Mouse (Mus musculus): ENCODE measurements around the gene Pecam1.
"Not testable (repeated sequence)": the region's sequence is repeated elsewhere in the genome, so short reads cannot be mapped to it uniquely, and the experiment has no call there.

Gene Pecam1

DNA sequence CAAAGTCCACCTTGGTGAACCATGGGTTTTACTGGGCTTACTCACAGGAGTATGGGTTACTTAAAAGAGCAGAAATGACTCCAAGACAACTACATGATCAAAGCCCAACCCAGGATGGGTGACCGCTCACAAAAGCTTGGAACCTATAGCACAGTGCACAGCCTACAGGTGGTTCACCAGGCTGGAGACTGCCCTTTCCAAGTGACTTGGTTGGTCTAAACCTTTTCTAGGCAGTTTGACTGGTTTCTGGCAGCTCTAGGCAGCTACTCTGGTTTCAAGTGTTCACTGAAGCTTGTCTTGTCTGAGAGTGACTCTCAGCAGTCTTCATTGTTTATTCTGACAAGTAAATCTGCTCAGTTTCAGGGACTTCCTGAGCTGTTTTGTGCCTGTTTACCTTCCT lies 20.8 kb downstream of the Pecam1 start:
- no peak for DNase-seq (ENCODE audit: low spot score in 2 of 2)

GRCm38 (mm10) chr11:106728402-106729366 lies 21.7 kb downstream of the Pecam1 start:
- DNase-seq (ENCODE audit: low spot score in 2 of 2): no peak

DNA sequence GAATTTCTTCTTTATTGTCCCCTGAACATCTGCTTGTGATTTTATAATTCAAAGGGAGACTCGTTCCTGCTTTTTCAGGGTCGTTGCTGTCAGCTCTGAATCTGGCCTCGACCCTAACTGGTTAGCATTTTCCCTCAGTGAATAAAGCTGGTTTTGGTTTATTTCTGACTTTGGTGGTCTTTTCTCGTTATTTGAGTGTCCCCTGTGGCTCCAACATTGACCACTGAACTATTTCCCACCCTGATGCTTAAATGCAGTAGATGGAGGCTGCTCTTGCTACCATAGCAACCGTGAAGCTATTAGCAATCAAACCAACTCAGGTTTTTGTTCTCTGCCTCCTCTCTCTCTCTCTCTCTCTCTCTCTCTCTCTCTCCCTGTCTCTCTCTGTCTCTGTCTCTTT lies 22.5 kb downstream of the Pecam1 start:
- no peak for DNase-seq (ENCODE audit: low spot score in 2 of 2)

GRCm38 (mm10) chr11:106724916-106725235 lies 25.6 kb downstream of the Pecam1 start:
- DNase-seq (ENCODE audit: low spot score in 2 of 2): not testable (repeated sequence)

DNA sequence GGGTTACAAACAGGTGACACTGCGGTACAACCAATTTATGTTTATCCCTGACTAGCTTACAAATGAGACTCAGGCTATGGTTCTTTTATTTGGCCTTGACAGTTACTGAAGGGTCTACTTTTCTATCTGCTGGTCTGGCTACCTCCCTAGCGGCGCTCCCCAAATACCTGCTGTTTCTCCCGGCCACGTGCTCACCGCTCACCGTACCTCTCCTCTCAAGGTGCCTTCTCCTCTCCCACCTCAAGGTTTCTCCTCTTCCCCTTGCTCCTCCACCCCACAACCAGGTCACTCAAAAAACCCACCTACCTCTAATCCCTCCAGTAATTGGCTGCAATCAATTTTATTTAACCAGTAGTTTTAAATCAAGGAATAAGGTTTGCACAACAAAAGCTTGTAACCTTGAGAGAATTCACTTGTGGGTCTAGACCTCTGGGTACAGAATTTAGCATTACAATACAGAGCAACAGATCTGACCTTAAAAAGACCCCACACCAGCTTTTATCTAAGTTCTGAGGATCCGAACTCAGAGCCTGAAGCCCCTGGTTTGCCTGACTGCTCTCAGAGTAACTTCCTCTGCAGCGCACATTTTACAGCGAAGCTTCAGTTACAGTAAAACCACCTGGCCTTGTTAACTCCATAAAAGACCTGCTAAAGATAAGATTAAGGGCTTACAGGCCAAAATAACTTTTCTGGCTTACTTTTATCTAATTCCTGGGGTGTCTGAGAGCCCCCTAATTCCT lies 26.1 kb downstream of the Pecam1 start:
- no peak for DNase-seq (ENCODE audit: low spot score in 2 of 2)

DNA sequence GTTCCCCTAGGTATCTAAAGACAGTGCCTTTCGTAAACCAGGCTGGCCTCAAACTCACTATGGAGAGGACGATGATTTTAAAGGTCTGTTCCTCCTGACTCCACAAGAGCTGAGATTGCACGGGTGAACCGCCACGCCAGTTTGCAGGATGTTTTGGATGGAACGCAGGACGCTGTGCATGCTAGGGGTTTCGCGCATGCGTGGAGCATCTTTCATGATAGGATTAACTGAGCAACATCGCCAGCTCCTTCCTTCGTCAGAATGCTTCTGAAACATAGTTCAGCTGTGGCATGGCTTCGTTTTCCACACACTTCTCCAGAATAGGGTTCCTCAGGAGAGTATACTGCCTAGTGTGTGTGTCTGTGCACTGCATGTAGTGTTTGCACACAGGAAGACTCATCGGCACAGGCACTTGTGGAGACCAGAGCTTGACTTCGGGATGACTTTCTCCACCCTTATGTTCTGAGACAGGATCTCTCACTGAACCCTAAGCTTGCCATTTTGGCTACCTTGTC lies 26.8 kb downstream of the Pecam1 start:
- no peak for DNase-seq (ENCODE audit: low spot score in 2 of 2)

GRCm38 (mm10) chr11:106722831-106723361 lies 27.5 kb downstream of the Pecam1 start:
- no peak for DNase-seq (ENCODE audit: low spot score in 2 of 2)

GRCm38 (mm10) chr11:106720379-106720778 lies 30.0 kb downstream of the Pecam1 start:
- no peak for DNase-seq (ENCODE audit: low spot score in 2 of 2)

DNA sequence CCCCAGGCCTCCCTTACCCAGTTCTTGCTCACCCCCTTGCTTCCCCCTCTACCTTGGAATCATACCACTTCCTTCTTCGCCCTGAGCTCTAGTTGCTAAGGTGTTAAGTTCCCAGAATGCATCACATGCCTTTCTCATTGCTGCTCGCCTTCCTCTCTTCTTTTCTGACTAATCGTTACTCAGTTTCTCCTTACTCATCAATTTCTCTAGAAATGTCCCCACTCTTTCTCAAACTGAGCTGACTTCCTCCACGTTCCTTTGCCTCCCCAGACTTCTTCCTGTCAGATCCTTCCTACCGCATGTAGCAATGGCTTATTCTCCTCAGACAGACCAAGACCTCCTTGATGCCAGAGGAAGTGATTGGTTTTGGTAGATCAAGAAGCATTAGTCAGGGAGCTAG lies 33.9 kb downstream of the Pecam1 start:
- no peak for DNase-seq (ENCODE audit: low spot score in 2 of 2)

- DNase-seq (ENCODE audit: low spot score in 2 of 2): no peak
Observed at GRCm38 (mm10) chr11:106715066-106715465, 35.4 kb downstream of the Pecam1 start.

DNA sequence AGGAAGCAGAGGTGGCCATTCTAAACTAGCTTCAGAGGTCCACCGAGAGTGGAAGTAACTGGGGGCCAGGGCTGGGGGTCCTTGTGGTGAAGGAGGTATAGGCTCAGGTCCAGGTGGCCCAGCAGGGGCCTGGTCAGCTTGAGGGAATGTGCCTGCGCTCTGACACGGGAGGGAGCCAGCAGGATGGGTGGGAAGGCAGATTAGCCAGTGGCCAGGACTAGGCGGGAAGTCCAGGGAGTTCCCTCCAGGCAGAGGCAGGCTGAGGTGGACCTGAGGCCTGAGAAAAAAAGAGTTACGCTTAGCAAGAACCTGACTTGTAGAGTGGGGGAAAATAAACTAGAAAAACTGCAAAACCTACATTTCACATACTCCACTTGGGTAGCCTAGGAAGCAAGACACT lies 39.6 kb downstream of the Pecam1 start:
- DNase-seq (ENCODE audit: low spot score in 2 of 2): no peak

GRCm38 (mm10) chr11:106709227-106709985 lies 41.0 kb downstream of the Pecam1 start:
- DNase-seq (ENCODE audit: low spot score in 2 of 2): no peak

DNA sequence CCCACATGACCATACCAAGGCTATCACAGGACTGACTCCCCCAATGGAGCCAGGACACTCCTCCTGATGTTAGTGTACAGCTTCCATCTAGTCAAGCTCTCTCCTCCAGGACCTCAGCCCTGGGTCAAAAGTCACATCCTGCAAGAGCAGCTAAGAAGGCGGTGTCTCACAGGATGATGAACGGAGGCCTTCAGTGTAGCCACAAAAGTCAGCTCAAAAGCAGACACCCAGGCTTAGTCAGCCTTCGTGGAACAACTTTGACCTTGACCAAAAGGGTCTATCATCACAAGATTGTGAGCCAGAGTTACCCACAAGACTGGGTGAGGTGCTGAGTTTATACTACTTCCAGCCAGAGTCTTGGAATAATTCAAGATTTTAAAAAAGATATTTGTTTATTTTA lies 42.6 kb downstream of the Pecam1 start:
- no peak for DNase-seq (ENCODE audit: low spot score in 2 of 2)

DNA sequence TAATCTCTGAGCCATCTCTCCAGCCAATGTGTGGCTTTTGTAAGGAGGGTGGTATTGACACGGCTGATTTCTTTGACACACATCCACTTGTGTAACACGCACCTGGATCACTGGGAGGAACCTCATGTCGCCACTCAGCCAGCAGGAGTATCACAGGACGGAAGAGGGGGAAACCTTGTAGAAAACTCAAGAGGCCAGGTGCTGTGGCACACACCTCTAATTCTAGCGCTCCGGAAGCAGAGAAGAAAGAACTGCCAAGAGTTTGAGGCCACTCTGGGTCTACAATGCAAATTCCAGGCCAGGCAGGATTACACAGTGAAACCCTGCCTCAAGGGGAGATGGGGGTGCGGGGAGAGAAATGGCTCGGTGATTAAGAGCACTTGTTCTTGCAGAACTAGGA lies 43.3 kb downstream of the Pecam1 start:
- no peak for DNase-seq (ENCODE audit: low spot score in 2 of 2)

GRCm38 (mm10) chr11:106706212-106706611 lies 44.2 kb downstream of the Pecam1 start:
- DNase-seq (ENCODE audit: low spot score in 2 of 2): no peak

DNA sequence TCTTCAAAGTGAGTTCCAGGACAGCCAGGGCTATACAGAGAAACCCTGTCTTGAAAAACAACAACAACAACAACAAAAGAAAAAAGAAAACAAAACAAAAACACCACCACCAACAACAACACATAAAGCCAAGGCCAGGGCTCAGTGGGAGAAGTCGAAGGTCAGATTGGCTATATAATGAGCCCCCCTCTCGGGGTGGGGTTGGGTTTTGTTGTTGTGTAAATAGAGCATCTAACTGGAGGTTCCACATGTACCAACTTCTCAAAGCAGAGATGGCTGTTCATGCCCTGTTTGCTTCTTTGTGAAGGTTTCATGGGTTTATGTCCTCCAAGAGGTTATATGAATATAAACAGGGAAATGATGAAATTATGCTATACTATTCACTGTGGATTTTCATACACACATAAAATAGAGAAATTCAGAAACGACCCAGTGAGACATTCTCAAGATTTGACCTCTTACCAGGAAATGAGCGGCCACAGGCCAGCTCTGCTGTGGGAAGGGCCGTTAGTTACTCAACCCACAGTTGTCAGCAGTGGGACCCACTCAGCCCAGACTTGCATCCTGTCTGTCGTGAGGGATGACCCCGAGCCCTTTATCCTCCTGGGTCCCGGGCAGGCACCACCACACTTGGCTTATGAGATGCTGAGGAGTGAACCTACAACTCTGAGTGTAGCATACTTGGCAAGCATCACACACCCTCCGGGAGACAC lies 45.9 kb downstream of the Pecam1 start:
- no peak for DNase-seq (ENCODE audit: low spot score in 2 of 2)

DNA sequence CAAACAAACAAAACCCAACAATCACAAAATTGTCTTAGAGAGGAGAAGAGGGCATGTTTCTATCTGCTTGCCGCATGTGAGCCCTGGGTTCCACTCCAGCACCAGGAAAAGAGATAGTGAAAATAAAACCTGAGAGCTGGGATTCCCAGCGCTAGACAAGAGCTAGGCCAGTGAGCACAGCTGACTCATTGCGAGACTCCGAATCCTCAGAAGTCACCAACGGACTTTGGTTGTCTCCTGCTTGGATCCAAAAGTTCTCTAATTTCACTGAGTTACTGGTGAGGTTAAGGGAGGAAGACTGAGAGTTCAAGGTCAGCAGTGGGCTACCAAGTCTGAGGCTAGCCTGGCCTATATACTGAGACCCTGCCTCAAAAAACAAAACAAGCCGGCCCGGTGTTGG lies 46.5 kb downstream of the Pecam1 start:
- DNase-seq (ENCODE audit: low spot score in 2 of 2): no peak

DNA sequence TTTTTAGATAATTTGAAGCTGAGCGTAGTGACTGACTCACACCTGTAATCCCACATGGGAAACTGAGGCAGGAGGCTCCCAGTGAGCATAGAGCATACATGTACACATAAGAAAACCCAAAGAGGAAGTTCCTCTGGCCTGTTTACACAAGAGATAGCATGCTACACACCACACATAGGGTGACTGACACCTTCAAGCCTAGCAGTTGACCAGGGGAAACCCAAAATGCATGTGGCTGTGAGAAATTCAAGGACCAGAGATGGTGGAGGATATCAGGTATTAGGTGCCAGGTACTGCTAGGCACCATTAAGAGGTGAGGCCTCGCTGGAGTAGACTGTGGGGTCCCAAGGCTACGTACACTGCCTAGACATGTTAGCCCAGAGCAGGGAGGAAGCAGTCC lies 47.8 kb downstream of the Pecam1 start:
- no peak for DNase-seq (ENCODE audit: low spot score in 2 of 2)

DNA sequence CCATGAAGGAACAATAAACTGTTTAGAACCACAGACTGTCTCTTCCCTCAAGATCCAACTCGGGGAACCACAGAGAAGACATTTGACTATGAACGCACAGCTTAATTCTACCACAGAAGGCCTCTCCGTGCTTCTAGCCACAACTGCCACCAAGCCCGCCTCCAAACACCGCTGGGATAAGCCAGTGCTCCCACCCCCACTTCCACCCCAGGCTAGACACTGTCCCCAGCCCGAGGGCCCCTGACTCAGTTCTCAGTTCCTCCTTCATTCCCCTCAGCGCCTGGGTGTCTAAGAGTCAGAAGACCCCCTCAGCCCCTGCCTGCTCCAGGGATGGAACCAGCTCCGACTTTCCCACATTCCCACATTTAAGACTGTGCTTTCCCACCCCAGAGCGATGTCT lies 48.8 kb downstream of the Pecam1 start:
- DNase-seq (ENCODE audit: low spot score in 2 of 2): no peak

GRCm38 (mm10) chr11:106699083-106699482 lies 51.3 kb downstream of the Pecam1 start:
- DNase-seq (ENCODE audit: low spot score in 2 of 2): no peak

DNA sequence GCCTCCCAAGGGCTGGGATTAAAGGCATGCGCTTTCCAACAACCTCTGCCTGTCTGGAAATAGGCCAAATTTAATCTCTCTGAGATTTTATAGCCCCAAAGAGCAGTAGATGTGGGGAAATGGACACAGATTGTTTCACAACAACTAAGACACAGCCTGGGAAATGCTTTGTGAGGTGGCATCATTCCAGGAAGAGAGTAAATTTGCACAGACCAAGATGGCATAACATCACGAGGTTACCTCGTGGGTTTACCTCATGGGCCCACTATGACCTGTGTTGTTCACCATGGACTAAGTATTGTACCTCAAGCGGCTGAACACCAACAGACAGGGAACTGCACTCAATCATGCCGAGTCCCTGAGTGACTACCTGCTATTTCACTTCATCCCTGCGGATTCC lies 52.1 kb downstream of the Pecam1 start:
- DNase-seq (ENCODE audit: low spot score in 2 of 2): no peak
